Mouse (Mus musculus) kidney, adult 2 months (tissue): ENCODE measurements around the gene Cabp2.
A peak's percentile ranks its signal among the peaks of the same experiment; 100 is the strongest.
"Not testable (repeated sequence)": the region's sequence is repeated elsewhere in the genome, so short reads cannot be mapped to it uniquely, and the experiment has no call there.

Source experiments
- CTCF ChIP-seq: fragments of 200-500 bp; conservative IDR thresholded peaks from 2 replicates; pipeline ENCODE4 v1.5.1; 2011; ENCODE audit warnings: low read depth, mild to moderate bottlenecking, control low read depth, low read length, moderate library complexity, mixed read lengths; ENCODE audit not compliant: insufficient read depth, insufficient read length
- POLR2A ChIP-seq: fragments of 200-500 bp; IDR thresholded peaks from one replicate; pipeline ENCODE4 v1.6.1; 2011; ENCODE audit warnings: low read depth, low read length, control low read depth

GRCm38 (mm10) chr19:4049069-4049468 lies 32.3 kb upstream of the Cabp2 start:
- TF ChIP-seq CTCF, result peak; percentile 34; the same call in 1 of the 2 replicates
- TF ChIP-seq POLR2A, result not testable (repeated sequence)
